Mouse (Mus musculus) urinary bladder, postnatal 0 days (tissue): ENCODE results near the gene Bola1. TPM values are rescaled to one million over a fixed set of nuclear protein-coding genes. Genes with fewer than 3 reads are reported as not detected.

Source experiments
- microRNA-seq: library from miRNA; unstranded; fragments of <30 nt; microRNA quantifications from one replicate; pipeline ENCODE4, GENCODE M21; 2016
- polyA plus RNA-seq: library from polyadenylated mRNA; unstranded; fragments of >200 nt; fragmentation: Nextera tagmentation; extraction: Ambion mirVana; gene quantifications from 2 replicates; pipeline ENCODE4 v1.2.1, GENCODE M21; 2015

Gene Bola1
- polyA plus RNA-seq, 1 experiment from 2014 or later = 40.9 TPM

Small RNAs within 50 kb of the gene (microRNA-seq; reads per million reads assigned to microRNA genes)
- gene Gm44492 (not detected), gene Gm47311 (not detected), gene Gm47313 (not detected)

Other genes with a start within 250 kb of the Bola1 start
- 100 and 115 TPM in 2 replicates for gene Plekho1, start 223.7 kb downstream of the Bola1 start, polyA plus RNA-seq
- gene Vps45, start 161.2 kb downstream of the Bola1 start, polyA plus RNA-seq = 24.9 and 26.9 TPM in 2 replicates
- gene Otud7b, start 115.2 kb downstream of the Bola1 start, polyA plus RNA-seq = 18.0 and 20.8 TPM in 2 replicates
- 13.2 and 15.1 TPM in 2 replicates for gene Mtmr11, start 57.7 kb downstream of the Bola1 start, polyA plus RNA-seq
- gene Sf3b4, start 47.4 kb downstream of the Bola1 start, polyA plus RNA-seq = 80.2 and 87.8 TPM in 2 replicates
- 2.2 and 2.8 TPM in 2 replicates for gene Sv2a, start 38.6 kb downstream of the Bola1 start, polyA plus RNA-seq
- not detected in 2 replicates for gene Hist2h2ab, start 156 bp upstream of the Bola1 start, polyA plus RNA-seq
- 1.8 and 3.0 TPM in 2 replicates for gene Hist2h2ac, start 1.2 kb upstream of the Bola1 start, polyA plus RNA-seq
- 3.3 and 3.4 TPM in 2 replicates for gene Hist2h2be, start 1.4 kb upstream of the Bola1 start, polyA plus RNA-seq
- gene Hist2h3c2, start 19.4 kb upstream of the Bola1 start, polyA plus RNA-seq = 2.2 and 3.0 TPM in 2 replicates
- gene Hist2h2aa2, start 20.6 kb upstream of the Bola1 start, polyA plus RNA-seq = 129 and 159 TPM in 2 replicates
- gene Hist2h2aa1, start 25.8 kb upstream of the Bola1 start, polyA plus RNA-seq = 43.1 and 47.9 TPM in 2 replicates
- gene Hist2h3c1, start 27.0 kb upstream of the Bola1 start, polyA plus RNA-seq = 0.58 and 1.5 TPM in 2 replicates
- gene Hist2h4, start 43.6 kb upstream of the Bola1 start, polyA plus RNA-seq = 4.2 and 7.1 TPM in 2 replicates
- gene Hist2h3b, start 48.9 kb upstream of the Bola1 start, polyA plus RNA-seq = 12.7 and 16.3 TPM in 2 replicates
- 0.95 and 1.8 TPM in 2 replicates for gene Hist2h2bb, start 50.0 kb upstream of the Bola1 start, polyA plus RNA-seq
- 4.6 and 8.0 TPM in 2 replicates for gene Fcgr1, start 74.3 kb upstream of the Bola1 start, polyA plus RNA-seq
- gene BC107364, start 232.6 kb upstream of the Bola1 start, polyA plus RNA-seq = 0.30 and 0.35 TPM in 2 replicates